Mouse (Mus musculus) kidney, postnatal 10 days (tissue): ENCODE measurements at regions not wholly inside any gene's neighbourhood (a gene's known extent, or its start where the extent isn't known, plus 50 kb on each side); places are given as distances from the start of the nearest gene placed in this dataset.

Source experiments
- DNase-seq: peaks from one replicate; pipeline ENCODE4 v3.0.0; 2021; ENCODE audit warnings: mixed read lengths

DNA sequence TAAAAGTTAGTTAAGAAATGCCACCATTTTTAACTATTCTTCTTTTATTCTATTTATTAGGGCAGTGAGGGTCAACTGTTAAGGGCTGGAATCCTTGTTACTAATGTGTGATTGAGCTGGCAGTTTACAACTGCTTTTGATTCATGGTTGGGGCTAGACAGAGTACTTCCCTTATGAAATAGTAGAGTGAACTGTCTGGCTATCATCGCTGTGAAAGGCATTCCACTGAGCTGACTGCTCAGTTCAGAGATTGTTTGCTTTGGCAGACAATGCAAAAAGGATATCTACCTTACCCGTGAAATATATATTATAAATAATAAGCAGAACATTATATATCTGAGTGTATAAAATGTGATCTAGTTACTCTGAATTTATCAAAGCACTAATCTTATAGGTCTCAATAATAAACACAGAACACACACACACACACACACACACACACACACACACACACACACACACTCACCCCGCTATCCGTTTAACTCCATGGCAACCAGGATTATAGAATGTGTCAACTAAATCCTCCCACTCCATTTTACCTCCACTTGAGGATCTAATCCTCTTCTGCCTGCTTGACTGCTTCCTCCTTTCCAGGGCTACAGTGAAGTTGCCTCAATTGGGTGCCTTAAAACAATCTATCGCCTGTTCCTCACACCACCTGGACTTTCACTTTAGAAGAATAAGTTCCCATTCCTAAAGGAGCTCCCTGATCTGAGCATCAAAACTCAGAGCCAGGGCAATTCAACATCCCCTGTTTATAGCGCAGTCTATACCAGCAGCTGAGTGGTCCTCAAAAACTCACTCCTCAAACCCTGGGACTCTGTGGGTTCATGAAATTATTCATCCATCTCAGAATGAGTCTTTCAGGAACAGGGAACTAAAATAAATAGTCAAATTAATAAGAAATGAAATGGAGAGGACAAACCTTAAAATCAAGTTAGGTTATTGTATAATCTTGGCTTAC is 126.6 kb downstream of the Gm9733 start:
- no peak for DNase-seq

DNA sequence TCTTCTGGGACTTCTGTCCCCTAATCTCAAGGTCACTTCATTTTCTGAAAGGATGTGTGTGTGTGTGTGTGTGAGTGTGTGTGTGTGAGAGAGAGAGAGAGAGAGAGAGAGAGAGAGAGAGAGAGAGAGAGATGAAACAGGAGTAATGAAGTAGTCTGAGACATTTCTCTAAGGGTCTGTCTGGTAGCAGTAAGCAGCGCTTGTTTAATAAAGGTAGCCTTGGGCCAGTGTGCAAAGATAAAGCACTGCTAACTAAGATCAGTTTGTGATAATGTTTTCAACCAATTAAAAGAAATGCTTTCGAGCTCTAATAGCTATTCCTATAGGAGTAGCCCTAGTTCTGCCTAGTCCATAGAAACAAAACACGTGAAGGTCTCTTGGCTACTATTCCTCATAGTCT is 119.7 kb downstream of the Gm9733 start:
- no peak for DNase-seq

DNA sequence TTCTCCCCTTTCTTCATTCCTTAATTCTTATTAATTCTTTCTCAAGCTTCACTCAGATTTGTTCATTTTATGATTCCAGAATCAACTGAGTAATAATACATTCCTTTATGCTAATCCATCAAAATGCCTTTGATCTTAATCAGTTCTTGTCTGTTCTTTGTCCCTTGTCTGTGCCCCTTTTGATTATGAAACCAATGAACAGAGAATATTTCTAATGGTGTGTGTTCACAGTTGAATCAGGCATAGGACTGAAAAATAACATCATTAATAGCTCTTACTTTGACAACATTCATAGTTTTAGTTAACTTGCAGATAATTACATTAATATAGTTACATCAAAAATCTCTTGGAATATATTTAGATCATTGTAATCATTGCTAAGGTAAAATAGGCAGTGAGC is 114.5 kb downstream of the Gm9733 start:
- no peak for DNase-seq

DNA sequence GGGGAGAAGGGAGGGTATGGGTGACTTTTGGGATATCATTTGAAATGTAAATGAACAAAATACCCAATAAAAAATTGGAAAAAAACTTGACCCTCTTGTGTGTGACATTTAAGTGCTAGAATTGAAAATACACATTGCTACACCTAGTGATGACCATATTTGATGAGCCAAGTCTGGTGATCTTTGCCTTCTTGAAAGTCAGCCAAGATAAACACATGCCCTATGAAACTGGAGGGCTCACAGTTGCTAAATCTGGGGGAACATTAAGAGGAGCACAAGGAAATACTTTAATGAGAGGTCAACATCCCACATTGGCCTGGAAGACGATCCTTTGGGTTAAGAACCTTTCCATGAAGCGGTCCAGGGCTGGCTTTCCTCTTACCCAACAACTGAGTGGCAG is 112.8 kb downstream of the Gm9733 start:
- no peak for DNase-seq

DNA sequence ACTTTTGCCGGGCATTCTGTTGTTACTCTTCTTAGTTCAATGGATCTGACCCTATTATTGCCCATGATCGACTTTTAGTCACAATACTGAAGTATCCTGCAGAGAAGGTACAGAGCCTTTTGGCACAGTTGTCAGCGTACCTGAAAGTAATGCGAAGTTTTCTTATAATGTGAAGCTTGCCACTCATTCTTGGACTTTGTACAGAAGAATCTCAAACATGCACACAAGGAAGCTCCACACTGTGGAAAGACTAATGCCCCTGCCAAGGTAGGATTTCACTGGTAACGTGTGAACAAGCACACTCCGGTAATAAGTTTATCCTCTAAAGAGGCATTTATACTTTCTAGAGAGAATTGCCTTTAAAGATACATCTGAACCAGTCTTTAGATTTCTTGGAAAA is 108.8 kb downstream of the Gm9733 start:
- no peak for DNase-seq

DNA sequence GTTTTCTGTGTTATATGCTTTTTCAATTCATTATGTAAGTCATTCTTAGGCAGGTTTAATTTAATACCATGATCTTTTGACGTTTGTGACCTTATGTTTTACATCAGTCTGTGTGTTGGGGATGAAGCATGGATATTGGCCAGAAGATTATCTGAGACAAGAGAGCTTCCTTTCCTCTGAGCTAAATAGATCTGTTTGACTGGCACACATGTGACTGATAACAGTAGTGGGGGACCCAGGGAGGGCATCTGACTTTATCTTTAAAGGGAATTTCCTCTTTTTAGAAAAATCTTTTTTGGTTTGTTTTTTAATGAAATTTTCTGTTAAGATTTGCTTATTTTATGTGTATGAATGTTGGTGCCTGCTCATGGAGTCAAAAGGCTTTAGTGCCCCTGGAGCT is 107.7 kb downstream of the Gm9733 start:
- DNase-seq: no peak

DNA sequence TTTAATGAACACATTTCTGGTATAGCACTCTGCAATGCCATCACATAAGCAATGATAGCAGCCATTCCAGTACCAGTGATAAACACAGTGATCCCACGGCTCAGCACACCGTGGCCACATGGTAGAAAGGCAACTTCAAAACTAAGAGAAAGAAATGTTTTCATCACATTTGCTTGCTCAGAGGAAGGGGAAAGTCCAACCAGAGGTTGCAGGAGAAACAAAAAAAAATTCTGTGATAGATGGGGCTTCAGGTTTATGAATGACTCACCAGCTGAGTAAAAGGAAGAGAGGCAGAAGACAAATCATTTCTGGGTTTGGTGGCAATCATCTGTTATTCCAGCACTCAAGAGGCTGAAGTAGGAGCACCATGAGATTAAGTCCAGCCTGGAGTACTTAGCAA is 103.5 kb downstream of the Gm9733 start:
- no peak for DNase-seq

DNA sequence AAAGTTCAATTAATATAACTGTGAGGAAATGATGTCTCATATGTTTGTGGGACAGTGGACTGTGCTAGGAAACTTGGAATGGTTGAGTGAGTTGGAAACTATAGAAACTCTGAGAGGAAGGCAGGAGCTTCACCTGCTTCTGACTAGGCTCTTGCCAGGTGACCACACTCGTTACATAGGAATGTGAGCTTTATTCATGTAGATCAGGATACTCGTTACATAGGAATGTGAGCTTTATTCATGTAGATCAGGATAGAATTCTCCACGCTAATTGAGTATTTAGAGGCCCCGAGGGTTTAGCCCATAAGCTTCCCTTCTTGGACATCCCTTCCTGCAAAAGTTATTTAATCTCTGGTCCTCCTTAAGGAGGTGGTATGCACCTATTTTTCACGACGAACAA is 101.9 kb downstream of the Gm9733 start:
- no peak for DNase-seq

DNA sequence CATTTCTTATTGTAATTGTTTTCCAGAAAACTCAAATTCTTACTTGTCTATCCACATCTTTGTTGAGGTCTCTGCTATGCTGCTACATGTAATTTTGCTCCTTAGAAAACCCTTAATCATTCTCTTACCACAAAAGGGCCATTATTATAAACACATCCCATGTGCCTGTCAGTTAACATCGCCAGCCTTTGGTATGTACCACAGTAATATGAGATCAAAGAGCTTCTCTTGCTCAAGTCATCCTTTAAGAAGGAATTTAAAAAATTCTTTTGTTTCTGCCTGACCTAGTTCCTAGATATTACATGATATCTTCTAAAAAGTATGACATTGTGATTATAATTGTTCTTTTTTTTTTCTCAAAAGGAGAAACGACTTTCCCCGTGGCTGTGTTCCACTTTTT is 100.7 kb downstream of the Gm9733 start:
- DNase-seq: no peak

DNA sequence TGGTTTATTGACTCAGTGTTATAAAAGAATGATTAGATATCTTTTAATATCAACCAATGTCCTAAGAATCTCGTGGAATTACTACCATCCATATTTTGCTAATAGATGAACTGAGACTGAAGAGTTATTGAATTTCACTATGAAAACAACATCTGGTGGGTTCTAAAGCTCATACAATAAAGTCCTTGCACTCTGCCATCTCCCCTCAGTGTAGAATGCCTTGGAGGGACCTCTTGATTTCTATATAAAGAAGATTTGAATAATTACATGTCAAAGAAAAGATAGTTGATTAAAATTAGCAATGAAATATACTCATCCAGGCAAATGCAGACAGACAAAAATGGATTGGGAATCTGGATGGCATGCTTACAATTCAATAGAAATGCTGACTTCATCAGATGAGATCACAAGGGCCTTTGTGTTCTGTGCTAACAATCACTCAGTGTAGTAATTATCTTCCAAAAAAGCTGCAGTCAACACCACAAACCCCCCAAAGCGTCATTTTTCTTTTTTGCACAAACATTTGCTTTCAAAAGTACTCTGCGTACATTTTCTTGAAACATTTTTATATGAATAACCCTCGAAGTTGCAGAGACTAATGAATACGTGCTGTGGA is 94.2 kb downstream of the Gm9733 start:
- no peak for DNase-seq

DNA sequence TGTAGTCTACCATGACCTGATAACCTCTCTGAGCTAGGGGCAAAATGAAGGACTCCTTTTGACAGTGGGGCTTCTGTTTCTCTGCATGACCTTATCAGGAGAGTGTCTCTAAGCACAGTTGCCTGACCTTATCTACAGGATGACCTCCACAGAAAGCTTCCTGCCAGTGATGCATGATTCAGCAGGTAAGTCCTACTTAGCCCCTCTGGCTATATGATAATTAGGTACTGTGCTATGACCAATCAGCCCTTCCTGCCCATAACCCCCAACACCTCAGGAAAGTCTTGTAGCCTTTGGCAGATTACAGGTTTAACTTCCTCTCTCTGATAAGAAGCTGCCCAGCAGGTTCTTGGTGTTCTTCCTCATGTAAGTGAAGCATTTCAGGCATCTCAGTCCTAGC is 89.7 kb downstream of the Gm9733 start:
- no peak for DNase-seq

DNA sequence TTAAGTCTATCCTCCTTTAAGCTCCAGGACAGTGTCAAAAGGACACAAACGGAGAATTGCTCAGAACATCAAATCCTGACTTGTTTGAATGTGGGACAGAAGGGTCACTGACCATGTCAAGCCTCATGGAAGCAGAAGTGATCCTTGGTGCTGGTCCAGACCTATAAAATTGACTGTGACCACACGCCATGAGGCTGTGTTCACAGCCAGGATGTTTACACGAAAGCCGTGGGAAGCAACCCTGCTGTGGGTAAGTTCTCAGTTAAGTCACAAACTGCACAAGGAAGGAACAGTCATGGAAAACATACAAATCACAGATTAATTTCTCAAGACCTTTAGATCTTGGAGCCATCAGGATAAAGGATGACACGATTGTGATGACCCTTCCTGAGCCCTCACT is 88.5 kb downstream of the Gm9733 start:
- no peak for DNase-seq

DNA sequence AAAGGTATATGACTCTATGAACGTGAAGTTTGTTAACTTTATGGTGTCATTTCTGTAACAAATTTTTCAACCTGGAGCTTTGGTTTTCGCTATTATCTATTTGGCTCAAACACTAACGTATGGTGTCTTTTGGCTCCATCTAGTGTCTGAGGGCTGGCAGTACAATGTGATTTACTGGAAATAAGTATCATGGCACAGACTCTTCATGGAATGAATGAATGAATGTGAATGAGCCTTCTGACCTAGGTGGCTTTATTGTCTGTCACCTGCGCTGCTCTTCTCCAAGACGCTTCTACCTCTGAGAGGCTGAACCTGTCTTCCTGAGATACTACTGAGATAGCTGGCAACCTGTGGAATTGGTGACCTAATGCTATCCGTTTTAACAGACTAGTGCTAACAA is 87.1 kb downstream of the Gm9733 start:
- DNase-seq: peak; percentile 55
